Mouse (Mus musculus): Measurements from ENCODE around the gene Pdzd2. TPM values are rescaled to one million over a fixed set of nuclear protein-coding genes. Genes with fewer than 3 reads are reported as not detected.
"Not testable (repeated sequence)": the region's sequence is repeated elsewhere in the genome, so short reads cannot be mapped to it uniquely, and the experiment has no call there.

The Pdzd2 gene
- polyA plus RNA-seq, 2 experiments: 0.19 to 0.89 TPM

GRCm38 (mm10) chr15:12371183-12371582 lies 368.5 kb downstream of the Pdzd2 start:
- Histone ChIP-seq H3K9me3 (ENCODE audit: control insufficient read depth, low read length) (no peaks in the 10 kb centered on the region), H3K36me3 (replicated peaks; ENCODE audit: control insufficient read depth, insufficient read depth, low read depth) (no peaks in the 10 kb centered on the region), H3K27me3 (ENCODE audit: control insufficient read depth, insufficient read depth, low read length) (no peaks in the 10 kb centered on the region), H3K4me3 (ENCODE audit: insufficient read depth in 1 of 2, low read depth in 2 of 2, low read length in 2 of 2) (no peak overlapping the region), H3K27ac (no peak overlapping the region), H3K4me1 (replicated peaks; ENCODE audit: control insufficient read depth in 2 of 2, insufficient read depth in 2 of 2, low read length in 1 of 2) (peaks cover 18 to 21% of the 10 kb centered on the region in 2 experiments), H3K9ac (replicated peaks) (no peak overlapping the region), H3K4me2 (ENCODE audit: low read depth) (no peak overlapping the region)
- TF ChIP-seq CTCF (IDR thresholded peaks at IDR 0.05; ENCODE audit: low read depth) (peak; percentile 86), EP300 (IDR thresholded peaks at IDR 0.05; ENCODE audit: low read depth) (no peak)
- 4% methylated on average over 8 of the region's 8 CpGs for WGBS (ENCODE audit: insufficient replicate concordance)
- peak; percentile 41 to 62 (median 51) for DNase-seq (ENCODE audit: low read depth in 3 of 3, low spot score in 3 of 3)
- ATAC-seq (ENCODE audit: insufficient read depth): no peak

GRCm38 (mm10) chr15:12370096-12370495 lies 369.6 kb downstream of the Pdzd2 start:
- Histone ChIP-seq H3K27me3 (ENCODE audit: control insufficient read depth, insufficient read depth, low read length) (no peaks in the 10 kb centered on the region), H3K9ac (replicated peaks) (no peak overlapping the region), H3K36me3 (replicated peaks; ENCODE audit: control insufficient read depth, insufficient read depth, low read depth) (no peaks in the 10 kb centered on the region), H3K9me3 (ENCODE audit: control insufficient read depth, low read length) (no peaks in the 10 kb centered on the region), H3K4me3 (ENCODE audit: insufficient read depth in 1 of 2, low read depth in 2 of 2, low read length in 2 of 2) (no peak overlapping the region), H3K27ac (no peak overlapping the region), H3K4me2 (ENCODE audit: low read depth) (no peak overlapping the region), H3K4me1 (replicated peaks; ENCODE audit: control insufficient read depth in 2 of 2, insufficient read depth in 2 of 2, low read length in 1 of 2) (peaks cover 20 to 29% of the 10 kb centered on the region in 2 experiments)
- WGBS (ENCODE audit: insufficient replicate concordance): 85% methylated on average over 3 of the region's 3 CpGs
- TF ChIP-seq CTCF (IDR thresholded peaks at IDR 0.05; ENCODE audit: low read depth) (no peak), EP300 (IDR thresholded peaks at IDR 0.05; ENCODE audit: low read depth) (no peak)
- DNase-seq (ENCODE audit: low read depth in 3 of 3, low spot score in 3 of 3) (no peak), ATAC-seq (ENCODE audit: insufficient read depth) (no peak)

- no peak for ATAC-seq (ENCODE audit: insufficient read depth)
- H3K4me1 ChIP-seq (replicated peaks; ENCODE audit: control insufficient read depth in 2 of 2, insufficient read depth in 2 of 2, low read length in 1 of 2): peaks cover 20 to 29% of the 10 kb centered on the region in 2 experiments
- 0 out of 2 replicates have a peak, but pooled peaks have one; percentile 4 for TF ChIP-seq CTCF (IDR thresholded peaks at IDR 0.05; ENCODE audit: low read depth)
- no peak for TF ChIP-seq EP300 (IDR thresholded peaks at IDR 0.05; ENCODE audit: low read depth)
- 55% methylated on average over 4 of the region's 4 CpGs for WGBS (ENCODE audit: insufficient replicate concordance)
- no peaks in the 10 kb centered on the region for H3K27me3 ChIP-seq (ENCODE audit: control insufficient read depth, insufficient read depth, low read length)
- H3K4me2 ChIP-seq (ENCODE audit: low read depth): no peak overlapping the region
- H3K9me3 ChIP-seq (ENCODE audit: control insufficient read depth, low read length): no peaks in the 10 kb centered on the region
- no peak for DNase-seq (ENCODE audit: low read depth in 3 of 3, low spot score in 3 of 3)
- no peak overlapping the region for H3K27ac ChIP-seq
- no peak overlapping the region for H3K9ac ChIP-seq (replicated peaks)
- no peaks in the 10 kb centered on the region for H3K36me3 ChIP-seq (replicated peaks; ENCODE audit: control insufficient read depth, insufficient read depth, low read depth)
- no peak overlapping the region for H3K4me3 ChIP-seq (ENCODE audit: insufficient read depth in 1 of 2, low read depth in 2 of 2, low read length in 2 of 2)
Observed at GRCm38 (mm10) chr15:12368850-12369249, 370.9 kb downstream of the Pdzd2 start.

- Histone ChIP-seq H3K4me1 (replicated peaks; ENCODE audit: control insufficient read depth in 2 of 2, insufficient read depth in 2 of 2, low read length in 1 of 2) (peaks cover 20 to 29% of the 10 kb centered on the region in 2 experiments), H3K27ac (peak overlapping the region; percentile 49; the same call in 1 of the 2 replicates), H3K9ac (replicated peaks) (no peak overlapping the region; the same call in 1 of the 2 replicates), H3K4me3 (ENCODE audit: insufficient read depth in 1 of 2, low read depth in 2 of 2, low read length in 2 of 2) (no peak overlapping the region), H3K9me3 (ENCODE audit: control insufficient read depth, low read length) (no peaks in the 10 kb centered on the region), H3K27me3 (ENCODE audit: control insufficient read depth, insufficient read depth, low read length) (no peaks in the 10 kb centered on the region), H3K36me3 (replicated peaks; ENCODE audit: control insufficient read depth, insufficient read depth, low read depth) (no peaks in the 10 kb centered on the region), H3K4me2 (ENCODE audit: low read depth) (peak overlapping the region; percentile 61)
- 75% methylated on average over 11 of the region's 11 CpGs for WGBS (ENCODE audit: insufficient replicate concordance)
- DNase-seq (ENCODE audit: low read depth in 3 of 3, low spot score in 3 of 3): no peak
- ATAC-seq (ENCODE audit: insufficient read depth): no peak
- TF ChIP-seq EP300 (IDR thresholded peaks at IDR 0.05; ENCODE audit: low read depth) (no peak), CTCF (IDR thresholded peaks at IDR 0.05; ENCODE audit: low read depth) (no peak)
Observed at GRCm38 (mm10) chr15:12368357-12368756, 371.4 kb downstream of the Pdzd2 start.

- Histone ChIP-seq H3K4me1 (replicated peaks; ENCODE audit: control insufficient read depth in 2 of 2, insufficient read depth in 2 of 2, low read length in 1 of 2) (peaks cover 20 to 29% of the 10 kb centered on the region in 2 experiments), H3K27me3 (ENCODE audit: control insufficient read depth, insufficient read depth, low read length) (no peaks in the 10 kb centered on the region), H3K9ac (replicated peaks) (peak overlapping the region; percentile 38), H3K9me3 (ENCODE audit: control insufficient read depth, low read length) (no peaks in the 10 kb centered on the region), H3K4me2 (ENCODE audit: low read depth) (peak overlapping the region; percentile 61), H3K36me3 (replicated peaks; ENCODE audit: control insufficient read depth, insufficient read depth, low read depth) (no peaks in the 10 kb centered on the region), H3K27ac (peak overlapping the region; percentile 49), H3K4me3 (ENCODE audit: insufficient read depth in 1 of 2, low read depth in 2 of 2, low read length in 2 of 2) (peak overlapping the region; percentile 20 to 28; a peak in 3 of 4 replicates)
- 11% methylated on average over 13 of the region's 13 CpGs for WGBS (ENCODE audit: insufficient replicate concordance)
- ATAC-seq (ENCODE audit: insufficient read depth): peak; percentile 90
- peak; percentile 80 for TF ChIP-seq EP300 (IDR thresholded peaks at IDR 0.05; ENCODE audit: low read depth)
- TF ChIP-seq CTCF (IDR thresholded peaks at IDR 0.05; ENCODE audit: low read depth): 0 out of 2 replicates have a peak, but pooled peaks have one; percentile 6
- DNase-seq (ENCODE audit: low read depth in 3 of 3, low spot score in 3 of 3): peak; percentile 60 to 80 (median 72)
Observed at GRCm38 (mm10) chr15:12367306-12368080, 372.2 kb downstream of the Pdzd2 start.

GRCm38 (mm10) chr15:12366580-12367305 lies 373.0 kb downstream of the Pdzd2 start:
- not testable (repeated sequence) for DNase-seq (ENCODE audit: low read depth in 3 of 3, low spot score in 3 of 3); ATAC-seq (ENCODE audit: insufficient read depth); H3K27me3 ChIP-seq (ENCODE audit: control insufficient read depth, insufficient read depth, low read length); H3K36me3 ChIP-seq (replicated peaks; ENCODE audit: control insufficient read depth, insufficient read depth, low read depth); H3K4me3 ChIP-seq (ENCODE audit: insufficient read depth in 1 of 2, low read depth in 2 of 2, low read length in 2 of 2); H3K9me3 ChIP-seq (ENCODE audit: control insufficient read depth, low read length)
- Histone ChIP-seq H3K4me2 (ENCODE audit: low read depth) (peak overlapping the region; percentile 61), H3K4me1 (replicated peaks; ENCODE audit: control insufficient read depth in 2 of 2, insufficient read depth in 2 of 2, low read length in 1 of 2) (peaks cover 20 to 29% of the 10 kb centered on the region in 2 experiments), H3K9ac (replicated peaks) (peak overlapping the region; percentile 3; the same call in 1 of the 2 replicates), H3K27ac (peak overlapping the region; percentile 49)
- 52% methylated on average over 11 of the region's 11 CpGs for WGBS (ENCODE audit: insufficient replicate concordance)
